Mouse (Mus musculus) embryo, embryonic 9.5 days (tissue): ENCODE measurements around the gene Sprtn.
A peak's percentile ranks its signal among the peaks of the same experiment; 100 is the strongest.

Experiments used
- DNase-seq: peaks from one replicate; pipeline ENCODE4 v3.0.0-alpha.2; 2017; ENCODE audit errors: extremely low spot score

The Sprtn gene

DNA sequence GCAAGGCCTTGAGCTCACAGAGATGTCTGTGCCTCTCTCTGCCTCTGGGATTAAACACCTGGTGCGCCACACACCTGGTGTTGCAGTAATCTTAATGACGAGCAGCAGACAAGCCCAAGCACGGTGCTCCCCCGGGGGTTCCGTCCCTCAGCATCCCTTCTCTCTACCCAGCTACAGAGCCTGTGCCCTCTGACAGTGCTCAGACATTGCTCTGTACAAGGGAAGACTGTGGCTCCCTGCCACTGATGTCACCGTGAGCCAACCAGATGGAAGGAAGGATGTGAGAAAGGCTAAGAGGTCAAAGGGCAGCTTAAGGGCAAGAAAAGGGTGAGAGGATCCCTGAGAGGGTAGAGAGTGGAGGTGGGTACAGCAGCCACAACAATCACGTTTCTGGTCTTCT, 46.7 kb downstream of the Sprtn start:
- DNase-seq: peak; percentile 36

DNA sequence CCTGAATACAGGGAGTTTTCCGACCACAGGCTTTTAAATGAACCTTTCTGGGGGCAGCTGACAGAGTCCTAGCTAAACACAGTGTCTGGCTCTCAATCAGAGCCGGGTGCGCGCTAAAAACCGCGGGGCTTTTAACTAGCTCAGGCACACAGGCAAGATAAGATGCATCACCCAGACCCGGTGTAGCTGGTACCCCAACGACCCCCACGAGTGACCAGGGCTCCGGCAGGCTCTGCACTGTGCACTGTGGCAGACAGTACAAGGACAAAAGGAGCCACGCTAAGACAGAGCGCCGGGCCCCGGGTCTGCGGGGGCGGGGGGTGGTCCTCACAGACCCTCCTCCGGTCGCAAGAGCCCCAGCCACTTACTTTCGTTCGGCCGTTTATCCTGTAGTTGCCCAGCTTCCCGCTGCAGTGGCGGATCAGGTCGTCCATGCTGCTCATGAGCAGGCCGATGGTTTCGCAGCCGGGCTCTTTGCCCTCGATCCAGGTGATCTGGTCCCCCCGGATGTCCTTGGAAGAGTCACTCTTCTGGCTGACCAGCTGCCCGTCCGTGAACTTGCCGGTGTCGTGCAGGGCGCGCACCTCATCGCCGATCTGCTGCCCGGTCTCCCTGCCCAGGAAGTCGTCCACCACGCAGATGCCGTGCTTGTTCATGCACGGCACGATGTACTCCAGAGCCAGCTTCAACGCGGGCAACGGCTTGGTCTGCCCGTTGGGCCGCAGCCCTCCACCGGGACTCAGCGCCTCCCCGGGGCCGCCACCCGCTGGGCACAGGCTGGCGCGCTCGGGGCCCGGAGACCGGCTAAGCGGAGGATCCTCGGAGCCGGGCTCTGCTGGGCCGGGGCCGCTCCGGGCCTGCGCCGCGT, 50.4 kb downstream of the Sprtn start:
- peak; percentile 72 for DNase-seq

DNA sequence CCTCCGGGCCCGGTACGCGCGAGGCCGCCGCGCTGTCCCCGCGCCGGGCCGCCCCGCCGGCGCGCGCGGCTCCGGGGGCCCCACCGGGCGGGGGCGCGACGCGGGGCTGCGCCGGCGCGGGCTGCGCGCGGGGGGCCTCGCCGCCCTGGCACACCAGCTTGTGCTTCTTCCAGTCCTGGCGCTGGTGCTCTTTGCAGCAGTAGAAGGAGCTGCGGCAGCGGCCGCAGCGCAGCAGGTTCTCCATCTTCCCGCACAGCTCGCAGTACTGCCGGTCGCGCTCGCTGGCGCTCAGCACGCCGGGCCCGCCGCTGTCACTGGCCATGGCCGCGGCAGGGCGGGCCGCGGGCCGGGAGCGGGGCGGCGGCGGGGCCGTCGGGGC, 51.0 kb downstream of the Sprtn start:
- DNase-seq: no peak

DNA sequence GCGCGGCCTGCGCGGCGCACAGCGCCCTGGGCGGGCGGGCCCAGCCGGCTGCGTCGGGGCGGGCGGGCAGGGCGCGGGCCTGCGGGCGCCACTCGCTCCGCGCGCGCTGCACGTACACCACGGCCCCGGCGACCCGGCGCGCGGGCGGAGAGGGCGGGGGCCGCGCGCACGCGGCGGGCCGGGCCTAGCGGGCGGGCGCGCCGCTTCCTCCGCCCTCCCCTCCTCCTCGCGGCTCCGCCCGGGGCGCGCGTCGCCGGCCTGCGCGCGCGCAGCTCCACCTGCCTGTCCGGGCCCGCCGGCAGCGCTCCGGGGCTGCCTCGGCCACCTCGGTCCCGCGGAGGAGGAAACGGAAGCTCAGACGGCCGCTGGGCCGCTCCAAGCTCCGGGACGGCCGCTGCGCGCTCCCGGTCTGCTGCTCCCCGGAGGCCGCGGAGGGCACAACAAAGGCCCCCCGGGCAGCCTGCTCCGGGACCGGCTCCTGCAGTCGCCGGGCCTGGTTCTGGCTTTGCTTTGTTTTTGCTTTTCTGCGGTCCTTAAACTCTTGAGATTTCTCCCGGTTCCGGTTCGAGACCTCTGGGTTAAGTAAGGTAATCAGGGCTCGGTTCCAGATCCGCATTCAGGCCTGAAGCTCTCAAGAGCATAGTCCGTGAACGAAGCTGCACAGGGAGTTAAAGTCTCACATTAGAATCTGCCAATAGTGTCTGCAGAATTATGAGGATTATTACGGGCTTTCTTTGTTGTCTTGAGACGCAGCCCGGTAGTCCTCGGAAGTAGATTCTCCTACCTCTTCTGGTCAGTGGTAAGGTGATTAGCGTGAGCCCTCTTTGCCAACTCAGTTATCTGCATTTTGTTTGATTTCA, 51.8 kb downstream of the Sprtn start, which contains the start of gene Egln1:
Egln1 (minus strand) TSS at position 116 of the 860 bp plus-strand sequence.
- DNase-seq: peak; percentile 80

- DNase-seq: no peak
These were observed 52.4 kb downstream of the Sprtn start for GRCm38 (mm10) chr8:124950069-124950456.

DNA sequence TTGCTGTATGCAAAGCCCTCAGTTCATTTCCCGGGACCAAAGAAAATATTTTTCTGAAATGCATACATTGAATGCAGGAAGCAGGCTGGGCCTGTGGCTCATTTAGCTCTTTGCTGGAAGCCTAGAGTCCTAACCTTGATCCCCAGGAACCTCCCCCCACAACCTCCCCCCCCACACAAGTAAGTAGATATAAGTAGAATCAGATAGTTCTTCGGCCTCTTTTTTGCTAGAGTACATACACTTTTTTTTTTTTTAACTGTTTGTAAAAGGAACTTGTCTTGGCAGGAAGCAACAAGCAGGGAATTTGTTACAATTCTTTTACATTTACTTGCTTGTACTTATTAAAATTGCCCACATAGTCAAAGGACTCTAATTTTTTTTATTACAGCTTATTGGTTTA, 53.2 kb downstream of the Sprtn start:
- DNase-seq: no peak

DNA sequence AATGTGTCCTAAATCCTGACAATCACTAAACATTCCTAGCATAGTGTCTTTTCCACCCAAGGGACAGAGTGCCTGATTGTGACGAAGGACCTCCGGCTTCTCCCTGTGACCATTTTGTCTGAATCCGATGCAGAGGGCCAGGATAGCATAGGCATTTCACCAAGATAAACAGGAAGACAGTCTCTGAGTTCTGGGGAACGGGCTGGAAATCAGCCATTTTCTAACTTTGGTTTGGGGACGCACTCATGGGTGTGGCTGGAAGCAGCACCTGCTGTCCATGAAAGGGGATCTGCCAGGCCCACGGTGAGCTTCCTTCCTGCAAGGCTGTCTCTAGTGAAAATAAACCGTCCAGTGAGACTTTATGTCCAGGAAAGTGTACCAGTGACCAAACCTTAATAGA, 55.5 kb downstream of the Sprtn start:
- no peak for DNase-seq

- no peak for DNase-seq
These were observed 56.9 kb downstream of the Sprtn start for GRCm38 (mm10) chr8:124954572-124955082.
